ENCODE assay signal across 8 mouse cellular contexts in the genomic region with DNA sequence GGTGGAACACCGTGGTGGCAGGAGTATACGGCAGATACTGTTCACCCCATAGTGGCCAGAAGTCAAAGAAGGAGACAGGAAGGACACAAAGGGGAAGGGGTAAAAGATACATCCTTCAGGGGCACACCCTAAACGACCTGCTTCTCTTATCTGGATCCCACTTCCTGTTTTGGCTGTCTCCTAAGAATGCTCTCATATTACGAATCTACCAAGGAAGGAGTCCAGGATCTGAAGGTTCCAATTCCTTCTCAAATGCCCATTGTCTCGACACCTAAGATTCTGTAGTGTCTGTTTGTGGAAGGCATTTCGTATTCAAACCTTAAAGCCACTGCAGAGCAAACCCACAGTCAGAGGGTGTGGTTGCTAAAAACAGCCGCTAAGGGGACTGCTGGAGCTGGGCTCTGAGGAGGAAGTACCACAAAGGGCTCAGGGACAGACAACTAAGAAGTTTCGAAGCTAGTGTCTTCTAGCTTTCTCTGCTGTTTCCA. TPM values are rescaled to one million over a fixed set of nuclear protein-coding genes. Genes with fewer than 3 reads are reported as not detected.
DNase-seq lines count a peak whose midpoint lies in the region; ATAC-seq and TF ChIP-seq lines count a peak whose summit lies in the region.
"Had no signal": no experiment of that assay in that cellular context is flagged by ENCODE, and none has a peak within 500 bp of the region (broad histone marks: within the 10 kb centered on the region; RNA-seq: fewer than 3 reads in every experiment).

No protein-coding gene starts in this region.

- peaks cover 18% of the 10 kb centered on the region for H3K36me3 ChIP-seq in ES-E14 (ENCODE audit: control insufficient read depth, insufficient read depth, low read length, poor library complexity, severe bottlenecking)
- no peaks in the 10 kb centered on the region for H3K36me3 ChIP-seq in myocyte (ENCODE audit: control insufficient read depth, insufficient read depth)
- H3K36me3 ChIP-seq in neural tube, embryonic 15.5 days = no peaks in the 10 kb centered on the region
- H3K36me3 ChIP-seq: hindbrain, embryonic 15.5 days had no signal

- no peak overlapping the region for H3ac ChIP-seq in myocyte (ENCODE audit: control insufficient read depth, insufficient read length)

- no peak for TF ChIP-seq POLR2A in myocyte (IDR thresholded peaks at IDR 0.05; ENCODE audit: insufficient read length, low read depth)
- TF ChIP-seq POLR2A in cerebellum, adult 2 months (IDR thresholded peaks at IDR 0.05; ENCODE audit: borderline replicate concordance, insufficient read depth, low read length) = no peak

- 57% methylated on average over 8 of the region's 8 CpGs for WGBS in cerebellum, adult 2 months
- 66% methylated on average over 8 of the region's 8 CpGs for WGBS in neural tube, embryonic 15.5 days

- no peaks in the 10 kb centered on the region for H3K27me3 ChIP-seq in myocyte (ENCODE audit: control insufficient read depth, insufficient read depth, insufficient read length)
- no peaks in the 10 kb centered on the region for H3K27me3 ChIP-seq in cerebellum, adult 2 months (ENCODE audit: control insufficient read depth, insufficient read depth, low read length)
- H3K27me3 ChIP-seq in neural tube, embryonic 15.5 days (replicated peaks) = no peaks in the 10 kb centered on the region
- H3K27me3 ChIP-seq: hindbrain, embryonic 15.5 days had no signal

- H3K27ac ChIP-seq in ES-E14 (ENCODE audit: insufficient read depth, low read depth, low read length, poor library complexity, severe bottlenecking) = no peak overlapping the region
- no peak overlapping the region for H3K27ac ChIP-seq in cerebellum, adult 2 months (ENCODE audit: insufficient read depth, low read length)
- H3K27ac ChIP-seq in neural tube, embryonic 15.5 days (replicated peaks) = no peak overlapping the region
- H3K27ac ChIP-seq: hindbrain, embryonic 15.5 days had no signal

- peak; percentile 45 for DNase-seq in ES-E14 (ENCODE audit: low read depth, low spot score)
- DNase-seq in cerebellum, adult 2 months = no peak
- no peak for DNase-seq in ovary, adult 18-20 months (ENCODE audit: low spot score)

- no peak overlapping the region for H3K4me3 ChIP-seq in ES-E14 (ENCODE audit: insufficient read depth in 1 of 2, low read depth in 1 of 2, low read length in 2 of 2, poor library complexity in 1 of 2, severe bottlenecking in 1 of 2)
- no peak overlapping the region for H3K4me3 ChIP-seq in myocyte
- H3K4me3 ChIP-seq in cerebellum, adult 2 months (replicated peaks; ENCODE audit: insufficient read depth, low read depth, low read length) = no peak overlapping the region
- H3K4me3 ChIP-seq in neural tube, embryonic 15.5 days (replicated peaks) = no peak overlapping the region
- H3K4me3 ChIP-seq: hindbrain, embryonic 15.5 days had no signal

- ATAC-seq in common myeloid progenitor, adult 5-6 weeks (replicated peaks; ENCODE audit: low read depth, poor library complexity, severe bottlenecking) = peak; percentile 34
- peak; percentile 34 to 46; a peak in 3 of 4 replicates for ATAC-seq in hematopoietic stem cell, adult 5-6 weeks (replicated peaks in 1 of 2; ENCODE audit: insufficient read depth in 1 of 2, low FRiP score in 2 of 2, low TSS enrichment in 1 of 2, low read depth in 1 of 2, poor library complexity in 2 of 2, severe bottlenecking in 2 of 2)
- ATAC-seq in neural tube, embryonic 15.5 days (ENCODE audit: low FRiP score) = no peak

- H3K79me2 ChIP-seq in myocyte (ENCODE audit: control insufficient read depth, insufficient read depth) = no peaks in the 10 kb centered on the region

- no peak overlapping the region for H3K9ac ChIP-seq in ES-E14 (ENCODE audit: insufficient read depth, low read depth, low read length, poor library complexity, severe bottlenecking)
- no peak overlapping the region for H3K9ac ChIP-seq in neural tube, embryonic 15.5 days (replicated peaks)
- H3K9ac ChIP-seq: hindbrain, embryonic 15.5 days had no signal

- TF ChIP-seq CTCF in cerebellum, adult 2 months (IDR thresholded peaks at IDR 0.05; ENCODE audit: borderline replicate concordance, insufficient read depth, low read depth, low read length) = no peak

- in situ Hi-C loops in ES-E14 (cut with MboI; ENCODE audit: low sequenced_read_pairs in 2 of 2, unreplicated experiment in 2 of 2) = no loop called here

- H3K4me1 ChIP-seq in ES-E14 (ENCODE audit: control insufficient read depth in 2 of 2, insufficient read depth in 2 of 2, low read length in 2 of 2, poor library complexity in 1 of 2) = no peaks in the 10 kb centered on the region
- H3K4me1 ChIP-seq in cerebellum, adult 2 months (ENCODE audit: control insufficient read depth, insufficient read depth, low read length) = no peaks in the 10 kb centered on the region
- peaks cover 8% of the 10 kb centered on the region for H3K4me1 ChIP-seq in neural tube, embryonic 15.5 days

- H3K9me3 ChIP-seq in ES-E14 (ENCODE audit: control insufficient read depth, insufficient read depth, low read depth, low read length) = peaks cover 67% of the 10 kb centered on the region
- H3K9me3 ChIP-seq in neural tube, embryonic 15.5 days (replicated peaks) = no peaks in the 10 kb centered on the region
- H3K9me3 ChIP-seq: hindbrain, embryonic 15.5 days had no signal

- H3K4me2 ChIP-seq in myocyte (ENCODE audit: low read depth) = peak overlapping the region; percentile 54
- H3K4me2 ChIP-seq in neural tube, embryonic 15.5 days = no peak overlapping the region
- H3K4me2 ChIP-seq: hindbrain, embryonic 15.5 days had no signal

TF ChIP-seq in ES-E14, 5 proteins besides CTCF, POLR2A, EP300 and RAD21:
- TF ChIP-seq HCFC1 (IDR thresholded peaks at IDR 0.05; ENCODE audit: borderline replicate concordance, insufficient read depth, low read length) = no peak
- no peak for TF ChIP-seq CHD2 (IDR thresholded peaks at IDR 0.05; ENCODE audit: low read depth, low read length)
- no peak for TF ChIP-seq ZNF384 (IDR thresholded peaks at IDR 0.05; ENCODE audit: low read depth, low read length)
- no peak for TF ChIP-seq MAFK (IDR thresholded peaks at IDR 0.05; ENCODE audit: insufficient read depth, low read depth, low read length)
- no peak for TF ChIP-seq ZC3H11A (IDR thresholded peaks at IDR 0.05; ENCODE audit: borderline replicate concordance, low read depth, low read length)
TF ChIP-seq in ES-E14: peak in this region for 0.

TF ChIP-seq in myocyte, 11 proteins besides CTCF, POLR2A, EP300 and RAD21:
- TF ChIP-seq MYOG (IDR thresholded peaks at IDR 0.05; ENCODE audit: control insufficient read depth in 1 of 3, insufficient read depth in 1 of 3, insufficient read length in 2 of 3, low read depth in 2 of 3) = no peak
- TF ChIP-seq REST (IDR thresholded peaks at IDR 0.05; ENCODE audit: insufficient read depth, insufficient read length) = no peak
- no peak for TF ChIP-seq POLR2AphosphoS2 (IDR thresholded peaks at IDR 0.05; ENCODE audit: insufficient read length, low read depth)
- no peak for TF ChIP-seq E2F4 (IDR thresholded peaks at IDR 0.05; ENCODE audit: insufficient read depth)
- TF ChIP-seq TCF3 (IDR thresholded peaks at IDR 0.05; ENCODE audit: insufficient read length, low read depth) = no peak
- TF ChIP-seq USF1 (IDR thresholded peaks at IDR 0.05; ENCODE audit: low read depth) = no peak
- TF ChIP-seq MYOD1 (IDR thresholded peaks at IDR 0.05; ENCODE audit: control insufficient read depth in 1 of 3, insufficient read length in 2 of 3, low read depth in 2 of 3) = no peak
- no peak for TF ChIP-seq TCF12 (IDR thresholded peaks at IDR 0.05; ENCODE audit: insufficient read depth, poor library complexity, severe bottlenecking)
- TF ChIP-seq MAX (IDR thresholded peaks at IDR 0.05; ENCODE audit: low read depth) = no peak
- TF ChIP-seq SRF (IDR thresholded peaks at IDR 0.05; ENCODE audit: control insufficient read depth, insufficient read length, low read depth) = no peak
- no peak for TF ChIP-seq CEBPB (IDR thresholded peaks at IDR 0.05; ENCODE audit: insufficient read depth, poor library complexity, severe bottlenecking)

RNA-seq across cellular contexts. Expression of a gene that starts 39.7 kb away (rescaled TPM):
- not detected in 2 replicates for total RNA-seq in ES-E14 (2012; rRNA removed)
- total RNA-seq in common myeloid progenitor, adult 5-6 weeks (2017) = 0.59 and 0.87 TPM in 2 replicates
- total RNA-seq in hematopoietic stem cell, adult 5-6 weeks (2017) = 3.6 and 11.7 TPM in 2 replicates
- polyA plus RNA-seq in myocyte (2012; fragmentation: generic; extraction: Trizol) = not detected
- 0.13 and 0.16 TPM in 2 replicates for polyA plus RNA-seq in cerebellum, adult 2 months (2012; rRNA removed)
- polyA plus RNA-seq in neural tube, embryonic 15.5 days (2015; fragmentation: Nextera tagmentation; extraction: Ambion mirVana) = 0.65 and 1.5 TPM in 2 replicates

RNA-seq across cellular contexts. Expression of a gene that starts 49.4 kb away (rescaled TPM):
- not detected in 2 replicates for total RNA-seq in ES-E14 (2012; rRNA removed)
- not detected in 2 replicates for total RNA-seq in common myeloid progenitor, adult 5-6 weeks (2017)
- 0.44 TPM in 1 of 2 replicates, not detected in the other for total RNA-seq in hematopoietic stem cell, adult 5-6 weeks (2017)
- not detected for polyA plus RNA-seq in myocyte (2012; fragmentation: generic; extraction: Trizol)
- polyA plus RNA-seq in cerebellum, adult 2 months (2012; rRNA removed) = 0.10 TPM in 1 of 2 replicates, not detected in the other
- not detected in 2 replicates for polyA plus RNA-seq in neural tube, embryonic 15.5 days (2015; fragmentation: Nextera tagmentation; extraction: Ambion mirVana)
- polyA plus RNA-seq: hindbrain, embryonic 15.5 days had no signal
